Mouse (Mus musculus) heart, embryonic 10.5 days (tissue): ENCODE measurements around the gene Zmym4. TPM values are rescaled to one million over a fixed set of nuclear protein-coding genes. Genes with fewer than 3 reads are reported as not detected.
"Not testable (repeated sequence)": the region's sequence is repeated elsewhere in the genome, so short reads cannot be mapped to it uniquely, and the experiment has no call there.

Experiments used
- DNase-seq: peaks from one replicate; pipeline ENCODE4 v3.0.0-alpha.2; 2017; ENCODE audit warnings: low spot score
- H3K27ac ChIP-seq: fragments of 300-500 bp; sonication (generic); 2 replicates; pipeline ENCODE4 v1.5.1; 2016; ENCODE audit warnings: mild to moderate bottlenecking
- H3K27me3 ChIP-seq: fragments of 300-500 bp; sonication (generic); 2 replicates; pipeline ENCODE4 v1.6.1; 2016; ENCODE audit warnings: mild to moderate bottlenecking; ENCODE audit not compliant: poor library complexity, insufficient read depth, severe bottlenecking
- H3K36me3 ChIP-seq: fragments of 300-500 bp; sonication (generic); 2 replicates; pipeline ENCODE4 v1.6.1; 2016; ENCODE audit warnings: mild to moderate bottlenecking, moderate library complexity
- H3K4me1 ChIP-seq: fragments of 300-500 bp; sonication (generic); 2 replicates; pipeline ENCODE4 v1.6.1; 2016; ENCODE audit warnings: mild to moderate bottlenecking
- H3K4me3 ChIP-seq: fragments of 300-500 bp; sonication (generic); 2 replicates; pipeline ENCODE4 v1.5.1; 2016; ENCODE audit warnings: mild to moderate bottlenecking, moderate library complexity
- H3K9me3 ChIP-seq: fragments of 300-500 bp; sonication (generic); 2 replicates; pipeline ENCODE4 v1.6.1; 2016; ENCODE audit warnings: mild to moderate bottlenecking, moderate library complexity
- WGBS: fragments of 180-500 bp; shearing (Covaris S2); methylation state at CpG from one replicate; pipeline ENCODE4 v1.1.7; 2016; 5-methylcytosine and 5-hydroxymethylcytosine counted together
- polyA plus RNA-seq: library from polyadenylated mRNA; unstranded; fragments of >200 nt; fragmentation: Nextera tagmentation; extraction: Ambion mirVana; gene quantifications from 2 replicates; pipeline ENCODE4 v1.2.1, GENCODE M21; 2016

The Zmym4 gene
- polyA plus RNA-seq, 1 experiment from 2014 or later: 16.3 TPM

DNA sequence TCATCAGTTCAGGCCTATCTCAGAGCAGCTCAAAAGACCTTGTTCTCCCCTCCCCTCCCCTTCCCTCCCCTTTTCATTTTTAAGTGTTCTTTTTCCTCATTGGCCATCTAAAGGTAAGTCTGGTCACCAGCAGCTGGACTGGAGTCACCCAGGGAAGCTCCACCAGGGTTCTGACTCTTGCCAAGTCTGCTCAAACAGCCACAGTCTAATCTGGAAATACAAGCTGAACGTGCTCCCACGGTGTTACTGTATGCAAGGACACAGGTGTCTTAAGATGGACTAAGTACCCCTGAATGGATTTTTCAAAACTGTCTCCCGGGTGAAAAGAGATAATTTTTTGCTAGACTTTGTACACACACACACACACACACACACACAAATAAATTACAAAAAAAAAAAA lies 15.4 kb upstream of the Zmym4 start:
- Histone ChIP-seq H3K27ac (no peak overlapping the region), H3K4me3 (no peak overlapping the region), H3K27me3 (no peaks in the 10 kb centered on the region), H3K9me3 (no peaks in the 10 kb centered on the region), H3K4me1 (no peaks in the 10 kb centered on the region), H3K36me3 (no peaks in the 10 kb centered on the region)
- no peak for DNase-seq
- WGBS: 64% methylated on average over 3 of the region's 3 CpGs

- Histone ChIP-seq H3K9me3 (no peaks in the 10 kb centered on the region), H3K36me3 (no peaks in the 10 kb centered on the region), H3K4me3 (no peak overlapping the region), H3K4me1 (no peaks in the 10 kb centered on the region), H3K27me3 (no peaks in the 10 kb centered on the region), H3K27ac (no peak overlapping the region)
- WGBS: 79% methylated on average over 3 of the region's 3 CpGs
- no peak for DNase-seq
These were observed 10.8 kb upstream of the Zmym4 start for GRCm38 (mm10) chr4:126978706-126979105.

DNA sequence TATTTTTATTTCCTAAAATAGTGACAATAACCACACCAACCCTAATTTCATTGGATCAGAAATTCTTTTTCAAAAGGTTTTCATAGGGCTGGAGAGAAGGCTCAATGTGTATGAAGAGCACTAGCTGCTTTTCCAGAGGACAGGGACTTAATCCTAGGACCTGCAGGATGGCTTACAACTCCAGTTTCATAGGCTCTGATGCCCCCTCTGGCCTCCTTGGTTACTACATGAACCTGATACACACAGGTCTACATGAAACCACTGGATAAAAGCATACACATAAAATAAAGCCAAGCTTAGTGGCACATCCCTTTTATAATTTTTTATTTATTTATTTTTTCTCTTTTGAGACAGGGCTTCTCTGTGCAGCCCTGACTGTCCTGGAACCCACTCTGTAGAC lies 9.5 kb upstream of the Zmym4 start:
- Histone ChIP-seq H3K4me1 (no peaks in the 10 kb centered on the region), H3K36me3 (no peaks in the 10 kb centered on the region)
- no peak for DNase-seq

GRCm38 (mm10) chr4:126967241-126967863 lies 583 bp downstream of the Zmym4 start:
- Histone ChIP-seq H3K4me1 (no peaks in the 10 kb centered on the region), H3K27me3 (no peaks in the 10 kb centered on the region), H3K27ac (peak overlapping the region; percentile 99), H3K36me3 (peaks cover 6% of the 10 kb centered on the region; the same call in 1 of the 2 replicates), H3K9me3 (no peaks in the 10 kb centered on the region), H3K4me3 (peak overlapping the region; percentile 94)
- WGBS: 2% methylated on average over 35 of the region's 53 CpGs
- peak; percentile 82 for DNase-seq

More for the DNA sequence above, 9.5 kb upstream of the Zmym4 start:
- no peaks in the 10 kb centered on the region for H3K9me3 ChIP-seq
- no peak overlapping the region for H3K4me3 ChIP-seq
- no peaks in the 10 kb centered on the region for H3K27me3 ChIP-seq
- no peak overlapping the region for H3K27ac ChIP-seq

- Histone ChIP-seq H3K9me3 (no peaks in the 10 kb centered on the region), H3K27ac (no peak overlapping the region), H3K4me3 (no peak overlapping the region), H3K4me1 (peaks cover 19% of the 10 kb centered on the region), H3K36me3 (peaks cover 10% of the 10 kb centered on the region; the same call in 1 of the 2 replicates), H3K27me3 (no peaks in the 10 kb centered on the region)
- no peak for DNase-seq
These were observed 9.3 kb downstream of the Zmym4 start for GRCm38 (mm10) chr4:126958682-126959081.

GRCm38 (mm10) chr4:126958261-126958660 lies 9.7 kb downstream of the Zmym4 start:
- peaks cover 7% of the 10 kb centered on the region; the same call in 1 of the 2 replicates for H3K36me3 ChIP-seq
- peaks cover 19% of the 10 kb centered on the region for H3K4me1 ChIP-seq
- 79% methylated on average over 2 of the region's 2 CpGs for WGBS
- DNase-seq: no peak
- no peaks in the 10 kb centered on the region for H3K27me3 ChIP-seq
- H3K4me3 ChIP-seq: no peak overlapping the region
- no peak overlapping the region for H3K27ac ChIP-seq
- H3K9me3 ChIP-seq: no peaks in the 10 kb centered on the region

DNA sequence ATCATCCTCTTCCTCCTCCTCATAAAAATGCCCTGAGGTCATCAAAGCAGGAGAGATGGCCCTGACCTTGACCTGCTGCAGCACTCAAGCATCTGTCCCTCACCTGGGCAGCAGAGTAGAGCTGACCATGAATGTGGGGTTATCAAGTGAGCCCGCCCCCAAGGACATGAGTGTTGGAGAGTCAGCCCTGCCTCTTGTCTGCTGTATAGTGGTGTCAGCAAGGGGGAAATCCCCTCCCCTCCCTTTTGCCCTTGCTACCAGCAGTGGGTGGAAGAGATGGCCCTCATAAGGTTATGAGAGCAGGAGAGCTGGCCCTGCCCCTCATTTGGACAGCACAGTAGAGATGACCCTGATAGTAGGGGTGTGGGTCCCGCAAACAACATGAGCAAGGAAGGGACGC lies 10.5 kb downstream of the Zmym4 start:
- Histone ChIP-seq H3K27me3 (no peaks in the 10 kb centered on the region), H3K27ac (peak overlapping the region; percentile 30; the same call in 1 of the 2 replicates), H3K4me3 (no peak overlapping the region), H3K36me3 (0 out of 2 replicates have a peak, but pooled peaks cover 4% of the 10 kb centered on the region), H3K4me1 (peaks cover 19% of the 10 kb centered on the region), H3K9me3 (no peaks in the 10 kb centered on the region)
- peak; percentile 75 for DNase-seq
- 78% methylated on average over 3 of the region's 3 CpGs for WGBS

DNA sequence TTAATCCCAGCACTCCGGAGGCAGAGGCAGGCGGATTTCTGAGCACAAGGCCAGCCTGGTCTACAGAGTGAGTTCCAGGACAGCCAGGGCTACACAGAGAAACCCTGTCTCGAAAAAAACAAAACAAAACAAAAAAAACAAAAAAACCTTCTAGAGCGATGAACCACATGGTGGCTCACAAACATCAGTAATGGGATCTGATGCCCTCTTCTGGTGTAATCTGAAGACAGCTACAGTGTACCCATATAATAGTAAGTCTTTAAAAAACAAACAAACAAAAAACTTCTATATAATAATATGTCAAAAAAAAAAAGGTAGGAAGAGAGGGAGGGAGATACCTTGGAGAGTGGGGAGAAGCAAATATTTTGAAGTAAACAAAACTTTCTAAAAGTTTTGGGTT lies 17.1 kb downstream of the Zmym4 start:
- not testable (repeated sequence) for H3K4me1 ChIP-seq, H3K27me3 ChIP-seq, H3K9me3 ChIP-seq, H3K4me3 ChIP-seq, DNase-seq, H3K27ac ChIP-seq
- 88% methylated on average over 4 of the region's 4 CpGs for whole genome bisulfite sequencing
- H3K36me3 ChIP-seq: peaks cover 14% of the 10 kb centered on the region

GRCm38 (mm10) chr4:126943421-126943820 lies 24.5 kb downstream of the Zmym4 start:
- Histone ChIP-seq H3K27me3 (no peaks in the 10 kb centered on the region), H3K27ac (no peak overlapping the region), H3K4me1 (no peaks in the 10 kb centered on the region), H3K36me3 (peaks cover 31% of the 10 kb centered on the region), H3K9me3 (no peaks in the 10 kb centered on the region), H3K4me3 (no peak overlapping the region)
- no peak for DNase-seq
- 88% methylated on average over 3 of the region's 3 CpGs for WGBS

- 94% methylated on average over 3 of the region's 3 CpGs for WGBS
- H3K36me3 ChIP-seq: peaks cover 31% of the 10 kb centered on the region
These were observed 25.1 kb downstream of the Zmym4 start for GRCm38 (mm10) chr4:126942846-126943245.

GRCm38 (mm10) chr4:126927701-126928100 lies 40.2 kb downstream of the Zmym4 start:
- Histone ChIP-seq H3K27me3 (no peaks in the 10 kb centered on the region), H3K36me3 (peaks cover 17% of the 10 kb centered on the region), H3K4me3 (no peak overlapping the region), H3K4me1 (no peaks in the 10 kb centered on the region), H3K27ac (no peak overlapping the region), H3K9me3 (no peaks in the 10 kb centered on the region)
- 84% methylated on average over 1 of the region's 1 CpGs for WGBS
- no peak for DNase-seq

More at GRCm38 (mm10) chr4:126942846-126943245, 25.1 kb downstream of the Zmym4 start:
- Histone ChIP-seq H3K27me3 (no peaks in the 10 kb centered on the region), H3K4me3 (no peak overlapping the region), H3K4me1 (no peaks in the 10 kb centered on the region), H3K9me3 (no peaks in the 10 kb centered on the region), H3K27ac (no peak overlapping the region)
- DNase-seq: no peak

- H3K27me3 ChIP-seq: no peaks in the 10 kb centered on the region
- no peak for DNase-seq
- peaks cover 73% of the 10 kb centered on the region for H3K36me3 ChIP-seq
- H3K4me3 ChIP-seq: no peak overlapping the region
- no peaks in the 10 kb centered on the region for H3K9me3 ChIP-seq
- 92% methylated on average over 8 of the region's 8 CpGs for WGBS
- H3K4me1 ChIP-seq: no peaks in the 10 kb centered on the region
- no peak overlapping the region for H3K27ac ChIP-seq
These were observed 78.1 kb downstream of the Zmym4 start for GRCm38 (mm10) chr4:126889879-126890278.

- Histone ChIP-seq H3K27ac (no peak overlapping the region), H3K4me3 (no peak overlapping the region), H3K36me3 (peaks cover 62% of the 10 kb centered on the region), H3K4me1 (no peaks in the 10 kb centered on the region), H3K9me3 (no peaks in the 10 kb centered on the region), H3K27me3 (no peaks in the 10 kb centered on the region)
- WGBS: 52% methylated on average over 1 of the region's 1 CpGs
- no peak for DNase-seq
These were observed 82.0 kb downstream of the Zmym4 start for GRCm38 (mm10) chr4:126885953-126886352.

DNA sequence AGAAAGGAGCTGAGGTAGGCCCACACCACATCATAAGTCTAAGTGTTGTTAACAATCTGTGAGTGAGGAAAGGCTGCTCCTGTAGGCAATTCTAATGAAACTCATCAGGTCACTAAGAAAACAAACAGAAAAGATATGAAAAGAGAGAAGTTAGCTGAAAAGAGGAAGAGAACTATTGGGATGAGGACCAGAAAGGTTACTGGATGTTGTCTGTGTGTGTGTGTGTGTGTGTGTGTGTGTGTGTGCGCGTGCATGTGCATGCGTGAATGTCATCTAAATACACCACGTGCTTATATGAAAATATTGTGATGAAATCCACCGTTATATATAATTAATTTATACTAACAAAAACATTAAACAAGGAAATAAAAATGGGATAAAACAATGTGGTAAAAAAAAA lies 84.3 kb downstream of the Zmym4 start:
- no peak for DNase-seq
- H3K4me1 ChIP-seq: no peaks in the 10 kb centered on the region
- H3K27ac ChIP-seq: no peak overlapping the region
- H3K4me3 ChIP-seq: no peak overlapping the region
- no peaks in the 10 kb centered on the region for H3K27me3 ChIP-seq
- H3K9me3 ChIP-seq: no peaks in the 10 kb centered on the region
- 91% methylated on average over 5 of the region's 5 CpGs for WGBS
- H3K36me3 ChIP-seq: peaks cover 61% of the 10 kb centered on the region
